Mouse (Mus musculus) CD8-positive naive resting alpha-beta T cell, adult 2 months (primary cell): ENCODE data around the gene Ppp1r3d.

Experiments
- DNase-seq, 2 experiments: peaks; one replicate each; pipeline ENCODE4 v3.0.0; 2022; ENCODE audit warnings: low read depth in 2 of 2, low spot score in 2 of 2

Gene Ppp1r3d

DNA sequence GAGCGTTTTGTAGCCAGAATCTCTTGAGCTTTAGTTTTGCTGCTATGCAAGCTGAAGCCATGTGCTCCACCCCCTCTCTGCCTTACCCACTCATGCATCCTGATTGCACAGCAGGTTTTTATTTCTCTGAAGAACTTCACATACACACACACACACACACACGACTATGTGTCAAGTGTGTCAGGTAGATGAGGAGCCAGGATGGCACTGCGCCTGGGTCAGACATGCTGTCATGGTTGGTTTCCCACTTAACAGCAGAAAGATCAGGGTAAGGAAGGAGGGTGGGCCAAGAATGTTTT is 827 bp upstream of the Ppp1r3d start:
- DNase-seq: no peak

DNA sequence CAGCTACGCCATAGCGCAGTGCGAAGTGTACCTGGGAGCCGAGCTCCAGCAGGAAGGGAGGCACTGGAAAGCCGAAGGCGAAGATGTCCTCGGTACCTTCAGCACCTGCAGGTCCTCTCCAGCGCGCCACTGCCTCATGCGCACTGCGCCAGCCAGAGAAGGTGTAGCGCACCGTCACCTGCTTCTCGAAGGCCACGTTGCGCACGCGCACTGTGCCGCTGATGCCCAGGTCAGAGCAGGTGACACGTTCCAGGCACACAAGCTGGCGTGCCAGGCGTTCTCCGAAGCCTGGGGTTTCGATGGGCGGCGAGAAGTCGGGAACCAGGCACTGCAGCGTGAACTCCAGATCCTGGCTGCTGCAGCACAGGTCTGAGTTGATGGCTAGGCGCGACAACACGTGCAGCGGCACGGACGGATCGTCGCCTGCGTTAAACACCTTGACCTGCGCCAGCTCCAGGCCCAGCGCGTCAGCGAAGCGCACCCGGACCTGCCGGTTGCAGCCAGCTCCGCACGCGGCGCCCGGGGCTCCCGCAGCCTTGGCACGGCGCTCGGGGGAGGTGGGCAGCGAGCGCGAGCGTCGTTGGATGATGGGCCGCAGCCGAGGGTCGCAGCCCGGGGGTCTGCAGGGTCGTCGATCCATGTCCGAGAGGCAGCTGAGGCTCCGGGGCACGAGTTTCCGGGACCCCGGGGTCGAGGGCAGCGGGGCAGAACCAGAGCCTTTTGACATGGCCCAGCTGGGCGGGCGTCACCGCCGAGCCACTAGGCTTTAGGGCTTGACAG is 601 bp downstream of the Ppp1r3d start:
- no peak for DNase-seq

- no peak for DNase-seq
Measured at GRCm38 (mm10) chr2:178413081-178413480, 1.2 kb downstream of the Ppp1r3d start.

- no peak for DNase-seq
Measured at GRCm38 (mm10) chr2:178412598-178412997, 1.7 kb downstream of the Ppp1r3d start.

GRCm38 (mm10) chr2:178410286-178410685 is 4.0 kb downstream of the Ppp1r3d start:
- no peak for DNase-seq

- no peak for DNase-seq
Measured at GRCm38 (mm10) chr2:178409024-178409423, 5.2 kb downstream of the Ppp1r3d start.

DNA sequence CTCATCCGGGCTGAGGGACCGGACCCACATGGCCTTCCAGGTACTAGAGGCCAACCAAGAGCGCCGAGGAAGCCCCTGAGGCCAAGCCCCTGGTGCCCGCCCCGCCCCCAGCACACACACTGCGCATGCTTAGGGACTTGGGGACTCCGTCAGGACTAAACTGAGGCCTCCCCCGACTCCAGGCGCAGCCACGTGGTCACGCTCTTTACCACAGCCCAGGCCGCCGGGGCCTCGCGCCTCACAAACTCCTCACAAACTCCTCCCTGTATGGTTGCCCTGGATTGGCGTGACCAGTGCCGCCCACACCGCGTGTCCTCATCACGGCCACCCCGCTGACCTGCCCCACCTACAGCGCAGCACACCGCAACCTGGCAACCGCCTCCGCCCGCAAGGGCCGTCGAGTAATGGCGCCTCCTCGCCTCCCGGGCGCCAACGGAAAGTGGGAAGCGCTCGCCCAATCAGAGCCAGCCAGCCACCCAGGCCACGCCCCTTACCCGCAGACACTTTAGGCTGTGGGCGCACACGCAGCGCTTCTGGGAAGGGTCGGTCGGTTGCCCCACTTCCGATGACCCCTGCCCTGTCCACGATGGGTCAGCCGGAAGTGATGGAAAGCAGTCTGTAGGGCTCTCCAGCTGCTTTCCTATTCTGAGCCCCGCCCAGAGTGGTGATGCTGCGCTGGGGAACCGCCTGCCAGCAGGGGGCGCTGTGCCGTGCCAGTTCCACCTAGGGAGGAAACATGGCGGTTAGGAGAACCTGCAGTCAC is 7.0 kb downstream of the Ppp1r3d start, which contains the start of gene Sycp2:
Gene Sycp2, minus strand, starts transcription at position 633 of the 763 bp plus-strand sequence.
- no peak for DNase-seq
